Mouse (Mus musculus) spleen, adult 12 weeks (tissue): ENCODE data around the gene Rnf216.
A peak's percentile ranks its signal among the peaks of the same experiment; 100 is the strongest.
"Not testable (repeated sequence)": the region's sequence is repeated elsewhere in the genome, so short reads cannot be mapped to it uniquely, and the experiment has no call there.

Experiments
- DNase-seq: peaks from one replicate; pipeline ENCODE4 v3.0.0; 2022; ENCODE audit warnings: low spot score

Rnf216 gene

GRCm38 (mm10) chr5:143112281-143113246 lies at the start of gene Rnf216:
Rnf216 (minus strand) TSS chr5:143112994.
- peak; percentile 88 for DNase-seq

GRCm38 (mm10) chr5:143155534-143155933 lies 42.7 kb upstream of the Rnf216 start:
- no peak for DNase-seq

- no peak for DNase-seq
These were observed 41.0 kb upstream of the Rnf216 start for GRCm38 (mm10) chr5:143153756-143154155.

GRCm38 (mm10) chr5:143150044-143150443 lies 37.2 kb upstream of the Rnf216 start:
- DNase-seq: no peak

GRCm38 (mm10) chr5:143149536-143149935 lies 36.7 kb upstream of the Rnf216 start:
- no peak for DNase-seq

GRCm38 (mm10) chr5:143148661-143149060 lies 35.9 kb upstream of the Rnf216 start:
- DNase-seq: no peak

- DNase-seq: no peak
These were observed 34.7 kb upstream of the Rnf216 start, which contains the start of gene Olfr718-ps1 for GRCm38 (mm10) chr5:143147481-143147880. Olfr718-ps1 (minus strand) TSS chr5:143147581.

- DNase-seq: no peak
These were observed 24.8 kb upstream of the Rnf216 start for GRCm38 (mm10) chr5:143137580-143137979.

- no peak for DNase-seq
These were observed 22.2 kb upstream of the Rnf216 start for GRCm38 (mm10) chr5:143135042-143135441.

GRCm38 (mm10) chr5:143134216-143135010 lies 21.6 kb upstream of the Rnf216 start:
- not testable (repeated sequence) for DNase-seq

GRCm38 (mm10) chr5:143132935-143133514 lies 20.2 kb upstream of the Rnf216 start:
- DNase-seq: no peak

GRCm38 (mm10) chr5:143130342-143130741 lies 17.5 kb upstream of the Rnf216 start:
- peak; percentile 31 for DNase-seq

GRCm38 (mm10) chr5:143129101-143129500 lies 16.3 kb upstream of the Rnf216 start:
- no peak for DNase-seq

GRCm38 (mm10) chr5:143127837-143128236 lies 15.0 kb upstream of the Rnf216 start:
- DNase-seq: no peak

GRCm38 (mm10) chr5:143126908-143127307 lies 14.1 kb upstream of the Rnf216 start:
- DNase-seq: no peak

GRCm38 (mm10) chr5:143126089-143126488 lies 13.3 kb upstream of the Rnf216 start:
- no peak for DNase-seq

GRCm38 (mm10) chr5:143125601-143126000 lies 12.8 kb upstream of the Rnf216 start:
- DNase-seq: no peak

- no peak for DNase-seq
These were observed 12.1 kb upstream of the Rnf216 start for GRCm38 (mm10) chr5:143124805-143125378.

- DNase-seq: no peak
These were observed 9.9 kb upstream of the Rnf216 start for GRCm38 (mm10) chr5:143122673-143123072.

GRCm38 (mm10) chr5:143122125-143122524 lies 9.3 kb upstream of the Rnf216 start:
- DNase-seq: no peak

GRCm38 (mm10) chr5:143106842-143107241 lies 6.0 kb downstream of the Rnf216 start:
- DNase-seq: no peak

GRCm38 (mm10) chr5:143103231-143103630 lies 9.6 kb downstream of the Rnf216 start:
- DNase-seq: no peak
